Mouse (Mus musculus) heart, embryonic 10.5 days (tissue): Measurements from ENCODE around the gene Ric1. TPM values are rescaled to one million over a fixed set of nuclear protein-coding genes. Genes with fewer than 3 reads are reported as not detected.
A peak's percentile ranks its signal among the peaks of the same experiment; 100 is the strongest.
"Not testable (repeated sequence)": the region's sequence is repeated elsewhere in the genome, so short reads cannot be mapped to it uniquely, and the experiment has no call there.

Experiments
- DNase-seq: peaks from one replicate; pipeline ENCODE4 v3.0.0-alpha.2; 2017; ENCODE audit warnings: low spot score
- H3K27ac ChIP-seq: fragments of 300-500 bp; sonication (generic); 2 replicates; pipeline ENCODE4 v1.5.1; 2016; ENCODE audit warnings: mild to moderate bottlenecking
- H3K27me3 ChIP-seq: fragments of 300-500 bp; sonication (generic); 2 replicates; pipeline ENCODE4 v1.6.1; 2016; ENCODE audit warnings: mild to moderate bottlenecking; ENCODE audit not compliant: poor library complexity, insufficient read depth, severe bottlenecking
- H3K36me3 ChIP-seq: fragments of 300-500 bp; sonication (generic); 2 replicates; pipeline ENCODE4 v1.6.1; 2016; ENCODE audit warnings: mild to moderate bottlenecking, moderate library complexity
- H3K4me1 ChIP-seq: fragments of 300-500 bp; sonication (generic); 2 replicates; pipeline ENCODE4 v1.6.1; 2016; ENCODE audit warnings: mild to moderate bottlenecking
- H3K4me3 ChIP-seq: fragments of 300-500 bp; sonication (generic); 2 replicates; pipeline ENCODE4 v1.5.1; 2016; ENCODE audit warnings: mild to moderate bottlenecking, moderate library complexity
- H3K9me3 ChIP-seq: fragments of 300-500 bp; sonication (generic); 2 replicates; pipeline ENCODE4 v1.6.1; 2016; ENCODE audit warnings: mild to moderate bottlenecking, moderate library complexity
- WGBS: fragments of 180-500 bp; shearing (Covaris S2); methylation state at CpG from one replicate; pipeline ENCODE4 v1.1.7; 2016; 5-methylcytosine and 5-hydroxymethylcytosine counted together
- polyA plus RNA-seq: library from polyadenylated mRNA; unstranded; fragments of >200 nt; fragmentation: Nextera tagmentation; extraction: Ambion mirVana; gene quantifications from 2 replicates; pipeline ENCODE4 v1.2.1, GENCODE M21; 2016

The Ric1 gene
- polyA plus RNA-seq, 1 experiment from 2014 or later = 8.9 TPM

DNA sequence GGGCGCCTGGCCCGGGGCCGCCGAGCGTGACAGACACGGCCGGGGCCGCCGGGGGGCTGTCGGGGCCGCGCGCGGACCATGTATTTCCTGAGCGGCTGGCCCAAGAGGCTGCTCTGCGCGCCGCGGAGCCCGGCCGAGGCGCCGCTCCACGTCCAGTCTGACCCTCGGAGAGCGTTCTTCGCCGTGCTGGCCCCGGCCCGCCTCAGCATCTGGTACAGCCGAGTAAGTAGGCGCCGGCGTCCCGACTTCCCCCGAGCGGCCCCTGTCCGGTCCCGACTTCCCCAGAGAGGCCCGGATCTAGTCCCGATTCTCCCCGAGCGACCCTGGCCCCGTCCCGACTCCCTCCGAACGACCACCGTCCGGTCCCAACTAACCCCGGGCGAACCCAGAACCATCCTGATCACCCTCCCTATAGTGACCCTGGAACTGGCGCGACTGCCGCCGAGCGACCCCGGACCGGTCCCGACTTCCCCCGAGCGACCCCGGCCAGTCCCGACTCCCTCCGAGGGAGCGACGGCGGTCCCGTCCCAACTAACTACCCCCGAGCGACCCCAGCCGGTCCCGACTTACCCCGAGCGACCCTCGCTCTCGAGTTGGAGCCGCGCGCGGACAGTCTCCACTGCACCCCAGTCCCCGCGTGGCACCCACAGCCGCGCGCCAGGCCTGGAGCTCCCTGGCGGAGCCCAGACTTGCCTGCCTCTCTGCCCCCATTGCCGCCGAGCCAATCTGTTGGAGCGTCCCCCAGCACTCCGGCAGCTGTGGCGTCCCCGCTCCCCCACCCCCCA, 555 bp downstream of the Ric1 start:
- Histone ChIP-seq H3K9me3 (no peaks in the 10 kb centered on the region), H3K27me3 (no peaks in the 10 kb centered on the region), H3K4me1 (peaks cover 7% of the 10 kb centered on the region; the same call in 1 of the 2 replicates), H3K36me3 (no peaks in the 10 kb centered on the region), H3K4me3 (peak overlapping the region; percentile 74), H3K27ac (peak overlapping the region; percentile 98)
- under 1% methylated on average over 77 of the region's 92 CpGs for WGBS
- DNase-seq = peak; percentile 82

DNA sequence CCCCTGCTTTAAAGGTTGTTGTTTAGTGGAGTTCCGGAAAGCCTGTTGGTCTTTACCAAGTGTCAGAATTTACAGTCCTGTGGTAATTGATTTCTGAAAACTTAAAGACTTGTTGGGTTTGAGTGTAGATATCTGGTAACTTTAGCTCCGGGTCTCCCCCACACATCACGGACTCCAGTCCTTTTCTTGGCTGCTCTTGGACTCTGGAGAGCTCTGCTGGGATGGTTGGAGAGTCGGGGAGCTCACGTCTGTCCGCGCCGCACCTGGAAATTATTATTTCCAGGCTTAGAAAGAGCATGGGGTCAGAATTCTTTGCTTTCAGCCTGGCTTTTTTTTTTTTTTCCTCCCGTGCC, 1.1 kb downstream of the Ric1 start:
- WGBS = under 1% methylated on average over 9 of the region's 9 CpGs

GRCm38 (mm10) chr19:29523701-29524100, 1.6 kb downstream of the Ric1 start:
- Histone ChIP-seq H3K27me3 (no peaks in the 10 kb centered on the region), H3K9me3 (no peaks in the 10 kb centered on the region), H3K4me1 (peaks cover 7% of the 10 kb centered on the region; the same call in 1 of the 2 replicates), H3K36me3 (no peaks in the 10 kb centered on the region), H3K4me3 (peak overlapping the region; percentile 74), H3K27ac (peak overlapping the region; percentile 98; the same call in 1 of the 2 replicates)
- WGBS = 54% methylated on average over 5 of the region's 5 CpGs
- DNase-seq = no peak

More for the DNA sequence above, 1.1 kb downstream of the Ric1 start:
- Histone ChIP-seq H3K27ac (peak overlapping the region; percentile 98), H3K4me3 (peak overlapping the region; percentile 74), H3K27me3 (no peaks in the 10 kb centered on the region), H3K4me1 (peaks cover 7% of the 10 kb centered on the region; the same call in 1 of the 2 replicates), H3K36me3 (no peaks in the 10 kb centered on the region), H3K9me3 (no peaks in the 10 kb centered on the region)
- no peak for DNase-seq

DNA sequence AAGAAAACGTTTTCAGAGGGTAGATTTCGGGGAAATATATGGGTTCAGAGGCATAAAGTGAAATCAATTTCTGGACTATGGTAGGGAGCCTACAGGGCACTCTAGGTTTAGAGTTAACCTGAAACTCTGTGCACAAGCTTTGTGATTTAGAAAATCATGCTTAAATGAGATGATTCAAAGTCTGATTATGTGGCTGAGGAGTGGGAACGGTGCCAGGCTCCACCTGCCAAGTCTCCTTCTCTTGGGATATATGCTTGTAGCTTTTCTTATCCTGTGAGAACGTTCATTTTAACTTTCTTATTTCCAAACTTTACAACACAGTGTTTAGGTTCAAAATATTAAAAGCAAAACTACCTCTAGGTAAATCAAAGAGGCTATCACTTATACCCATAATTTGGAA, 2.5 kb downstream of the Ric1 start:
- H3K27ac ChIP-seq = no peak overlapping the region
- H3K36me3 ChIP-seq = 0 out of 2 replicates have a peak, but pooled peaks cover 4% of the 10 kb centered on the region
- H3K9me3 ChIP-seq = no peaks in the 10 kb centered on the region
- H3K4me1 ChIP-seq = peaks cover 7% of the 10 kb centered on the region; the same call in 1 of the 2 replicates
- H3K27me3 ChIP-seq = no peaks in the 10 kb centered on the region
- H3K4me3 ChIP-seq = no peak overlapping the region
- WGBS = 71% methylated on average over 4 of the region's 4 CpGs
- no peak for DNase-seq

DNA sequence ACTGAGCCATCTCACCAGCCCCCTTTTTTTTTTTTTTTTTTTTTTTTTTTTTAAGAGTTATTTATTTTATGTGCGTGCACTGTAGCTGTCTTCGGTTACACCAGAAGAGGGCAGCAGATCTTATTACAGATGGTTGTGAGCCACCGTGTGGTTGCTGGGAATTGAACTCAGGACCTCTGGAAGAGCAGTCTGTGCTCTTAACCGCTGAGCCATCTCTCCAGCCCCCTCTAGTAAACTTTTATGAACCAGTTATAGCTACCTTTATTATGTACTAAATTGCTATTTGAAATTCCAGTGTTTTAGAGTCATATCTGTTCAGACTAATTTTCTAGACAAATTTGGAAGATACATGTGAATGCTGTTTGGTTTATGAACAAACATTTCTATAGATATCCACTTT, 3.5 kb downstream of the Ric1 start:
- 79% methylated on average over 4 of the region's 4 CpGs for WGBS
- DNase-seq, H3K27ac ChIP-seq: not testable (repeated sequence)

GRCm38 (mm10) chr19:29526837-29527236, 4.8 kb downstream of the Ric1 start:
- no peak overlapping the region for H3K27ac ChIP-seq

More for the DNA sequence above, 3.5 kb downstream of the Ric1 start:
- not testable (repeated sequence) for H3K4me3 ChIP-seq, H3K36me3 ChIP-seq, H3K27me3 ChIP-seq, H3K9me3 ChIP-seq, H3K4me1 ChIP-seq

GRCm38 (mm10) chr19:29527299-29527698, 5.2 kb downstream of the Ric1 start:
- DNase-seq = no peak
- WGBS = 96% methylated on average over 4 of the region's 4 CpGs

More at GRCm38 (mm10) chr19:29526837-29527236, 4.8 kb downstream of the Ric1 start:
- Histone ChIP-seq H3K27me3 (no peaks in the 10 kb centered on the region), H3K4me3 (no peak overlapping the region), H3K36me3 (0 out of 2 replicates have a peak, but pooled peaks cover 4% of the 10 kb centered on the region), H3K9me3 (no peaks in the 10 kb centered on the region), H3K4me1 (no peaks in the 10 kb centered on the region)
- no peak for DNase-seq

GRCm38 (mm10) chr19:29528568-29528967, 6.5 kb downstream of the Ric1 start:
- Histone ChIP-seq H3K36me3 (peaks cover 7% of the 10 kb centered on the region; the same call in 1 of the 2 replicates), H3K27me3 (no peaks in the 10 kb centered on the region), H3K4me3 (no peak overlapping the region), H3K27ac (no peak overlapping the region), H3K9me3 (no peaks in the 10 kb centered on the region), H3K4me1 (no peaks in the 10 kb centered on the region)
- DNase-seq = no peak
- 84% methylated on average over 2 of the region's 2 CpGs for WGBS

More at GRCm38 (mm10) chr19:29527299-29527698, 5.2 kb downstream of the Ric1 start:
- Histone ChIP-seq H3K27ac (no peak overlapping the region), H3K9me3 (no peaks in the 10 kb centered on the region), H3K36me3 (0 out of 2 replicates have a peak, but pooled peaks cover 4% of the 10 kb centered on the region), H3K4me3 (no peak overlapping the region), H3K27me3 (no peaks in the 10 kb centered on the region), H3K4me1 (no peaks in the 10 kb centered on the region)

DNA sequence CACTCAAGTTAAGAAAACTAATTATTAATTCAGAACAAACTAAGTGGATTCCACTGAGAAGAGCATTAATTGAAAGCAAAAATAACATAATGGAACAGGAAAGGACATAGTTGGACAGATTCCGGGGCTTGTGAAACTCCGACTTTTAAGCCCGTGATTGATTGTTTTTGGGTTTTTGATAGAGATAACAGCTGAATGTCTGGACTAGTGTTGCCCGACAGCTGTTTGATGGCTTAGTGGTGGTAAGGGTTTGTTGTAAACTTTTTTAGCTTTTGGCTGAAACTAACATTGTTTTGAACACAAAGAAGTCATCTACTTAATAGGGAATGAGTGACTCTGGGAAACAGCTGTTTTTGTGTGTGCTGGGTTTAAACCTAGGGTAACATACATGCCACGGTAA, 11.9 kb downstream of the Ric1 start:
- no peaks in the 10 kb centered on the region for H3K9me3 ChIP-seq
- DNase-seq = no peak
- H3K27me3 ChIP-seq = no peaks in the 10 kb centered on the region
- 84% methylated on average over 5 of the region's 5 CpGs for WGBS
- peaks cover 28% of the 10 kb centered on the region for H3K36me3 ChIP-seq
- H3K4me1 ChIP-seq = no peaks in the 10 kb centered on the region
- no peak overlapping the region for H3K4me3 ChIP-seq
- H3K27ac ChIP-seq = no peak overlapping the region

DNA sequence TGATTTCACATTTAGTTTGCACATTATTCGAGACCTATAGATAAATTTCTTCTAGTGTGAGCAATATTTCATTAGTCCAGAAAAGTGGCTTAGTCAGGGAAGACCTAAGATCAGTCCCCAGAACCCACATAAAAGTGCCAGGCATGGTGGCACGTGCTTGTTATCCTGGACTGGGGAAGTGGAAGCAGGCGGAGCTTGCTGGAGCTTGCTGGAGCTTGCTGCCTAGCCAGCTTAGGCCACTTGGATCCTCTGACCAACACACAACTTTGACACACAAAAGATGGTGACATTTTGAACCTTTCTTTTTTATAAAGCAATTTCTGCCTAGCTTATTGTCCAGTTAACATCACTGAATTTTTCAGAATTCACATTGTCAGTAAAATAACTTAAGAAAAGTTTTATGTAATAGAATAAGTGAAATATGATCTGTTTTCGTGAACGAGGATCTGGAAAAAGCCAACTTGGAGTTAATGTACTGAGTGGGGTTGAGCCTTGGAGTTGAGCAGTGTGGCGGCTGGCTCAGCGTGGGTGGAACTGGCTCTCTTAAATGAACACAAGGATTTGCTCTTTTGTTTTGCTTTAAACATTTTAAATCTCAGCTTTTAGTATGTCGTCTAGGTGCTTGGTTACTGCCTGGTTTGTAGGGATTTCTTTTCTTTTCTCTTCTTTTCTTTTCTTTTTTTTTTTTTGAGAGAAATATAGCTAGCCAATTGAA, 20.3 kb downstream of the Ric1 start:
- Histone ChIP-seq H3K4me1 (no peaks in the 10 kb centered on the region), H3K9me3 (no peaks in the 10 kb centered on the region), H3K27me3 (no peaks in the 10 kb centered on the region), H3K36me3 (0 out of 2 replicates have a peak, but pooled peaks cover 4% of the 10 kb centered on the region), H3K27ac (no peak overlapping the region), H3K4me3 (no peak overlapping the region)
- no peak for DNase-seq
- 82% methylated on average over 8 of the region's 8 CpGs for WGBS

- 92% methylated on average over 6 of the region's 6 CpGs for WGBS
- Histone ChIP-seq H3K9me3 (no peaks in the 10 kb centered on the region), H3K36me3 (no peaks in the 10 kb centered on the region), H3K4me1 (no peaks in the 10 kb centered on the region), H3K27ac (no peak overlapping the region), H3K4me3 (no peak overlapping the region), H3K27me3 (no peaks in the 10 kb centered on the region)
- no peak for DNase-seq
These were observed 21.9 kb downstream of the Ric1 start for GRCm38 (mm10) chr19:29544026-29544425.

DNA sequence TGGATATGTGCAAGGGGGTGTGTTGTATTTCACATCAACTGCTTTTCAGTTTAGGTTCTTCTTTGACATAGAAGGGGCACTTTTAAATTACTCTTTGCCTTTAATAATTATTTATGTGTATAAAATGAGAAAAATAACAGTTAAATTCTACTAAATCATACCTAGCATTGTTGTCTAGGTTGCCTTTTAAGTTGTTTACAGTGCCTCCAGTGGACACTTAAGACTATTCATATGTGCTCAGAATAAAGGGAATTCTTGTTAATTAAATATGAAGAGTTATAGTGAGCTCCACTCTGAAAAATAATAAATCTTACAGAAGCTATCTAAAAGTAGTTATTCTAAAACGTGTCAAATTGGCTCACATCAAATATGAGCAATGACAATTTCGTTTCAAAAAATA, 28.5 kb downstream of the Ric1 start:
- H3K4me1 ChIP-seq = no peaks in the 10 kb centered on the region
- H3K27ac ChIP-seq = no peak overlapping the region
- H3K4me3 ChIP-seq = no peak overlapping the region
- WGBS = 80% methylated on average over 2 of the region's 2 CpGs
- no peak for DNase-seq
- H3K36me3 ChIP-seq = no peaks in the 10 kb centered on the region
- no peaks in the 10 kb centered on the region for H3K27me3 ChIP-seq
- H3K9me3 ChIP-seq = no peaks in the 10 kb centered on the region

- Histone ChIP-seq H3K4me1 (no peaks in the 10 kb centered on the region), H3K9me3 (no peaks in the 10 kb centered on the region), H3K27ac (no peak overlapping the region), H3K4me3 (no peak overlapping the region), H3K27me3 (no peaks in the 10 kb centered on the region), H3K36me3 (no peaks in the 10 kb centered on the region)
- WGBS = 94% methylated on average over 1 of the region's 1 CpGs
- DNase-seq = no peak
These were observed 29.0 kb downstream of the Ric1 start for GRCm38 (mm10) chr19:29551128-29551527.
